Mouse (Mus musculus) forebrain, embryonic 13.5 days (tissue): ENCODE measurements around the gene Abhd16a. TPM values are rescaled to one million over a fixed set of nuclear protein-coding genes. Genes with fewer than 3 reads are reported as not detected.

ENCODE experiments used
- ATAC-seq: fragments of 200-750 bp; cut with Nextera tagmentation; 2 replicates; pipeline ENCODE4 v1.8.0; 2017
- H3K27ac ChIP-seq: fragments of 300-500 bp; sonication (generic); 2 replicates; pipeline ENCODE4 v1.5.1; 2015; ENCODE audit warnings: inconsistent platforms, mild to moderate bottlenecking, moderate library complexity
- H3K27me3 ChIP-seq: fragments of 300-500 bp; sonication (generic); 2 replicates; pipeline ENCODE4 v1.6.1; 2015; ENCODE audit warnings: mild to moderate bottlenecking, inconsistent platforms
- H3K36me3 ChIP-seq: fragments of 300-500 bp; sonication (generic); 2 replicates; pipeline ENCODE4 v1.6.1; 2015; ENCODE audit warnings: mild to moderate bottlenecking, inconsistent platforms; ENCODE audit not compliant: poor library complexity, severe bottlenecking
- H3K4me1 ChIP-seq: fragments of 300-500 bp; sonication (generic); 2 replicates; pipeline ENCODE4 v1.6.1; 2015; ENCODE audit warnings: inconsistent platforms
- H3K4me2 ChIP-seq: fragments of 300-500 bp; sonication (generic); 2 replicates; pipeline ENCODE4 v1.6.1; 2015; ENCODE audit warnings: inconsistent platforms, mild to moderate bottlenecking, moderate library complexity
- H3K4me3 ChIP-seq: fragments of 300-500 bp; sonication (generic); 2 replicates; pipeline ENCODE4 v1.5.1; 2015; ENCODE audit warnings: mild to moderate bottlenecking, inconsistent platforms
- H3K9ac ChIP-seq: fragments of 300-500 bp; sonication (generic); 2 replicates; pipeline ENCODE4 v1.6.1; 2015; ENCODE audit warnings: mild to moderate bottlenecking, inconsistent platforms
- H3K9me3 ChIP-seq: fragments of 300-500 bp; sonication (generic); replicated peaks from 2 replicates; pipeline ENCODE4 v1.6.1; 2016; ENCODE audit warnings: inconsistent platforms
- WGBS: fragments of 180-500 bp; shearing (Covaris S2); methylation state at CpG from one replicate; pipeline ENCODE4 v1.1.7; 2015; 5-methylcytosine and 5-hydroxymethylcytosine counted together
- polyA plus RNA-seq: library from polyadenylated mRNA; unstranded; fragments of >200 nt; fragmentation: Nextera tagmentation; extraction: Ambion mirVana; gene quantifications from 2 replicates; pipeline ENCODE4 v1.2.1, GENCODE M21; 2015

The Abhd16a gene
- polyA plus RNA-seq, 1 experiment from 2014 or later: 74.9 TPM

- ATAC-seq: no peak
- WGBS: 67% methylated on average over 3 of the region's 3 CpGs
Observed at GRCm38 (mm10) chr17:35147348-35147747, 58.3 kb downstream of the Abhd16a start.

GRCm38 (mm10) chr17:35147922-35148639 lies 59.0 kb downstream of the Abhd16a start:
- ATAC-seq: no peak
- Histone ChIP-seq H3K9ac (no peak overlapping the region), H3K4me1 (no peaks in the 10 kb centered on the region), H3K9me3 (no peaks in the 10 kb centered on the region), H3K36me3 (peaks cover 98% of the 10 kb centered on the region), H3K4me3 (no peak overlapping the region), H3K27me3 (no peaks in the 10 kb centered on the region), H3K4me2 (no peak overlapping the region), H3K27ac (no peak overlapping the region)
- WGBS: 75% methylated on average over 5 of the region's 5 CpGs

More at GRCm38 (mm10) chr17:35147348-35147747, 58.3 kb downstream of the Abhd16a start:
- no peaks in the 10 kb centered on the region for H3K9me3 ChIP-seq
- H3K4me2 ChIP-seq: no peak overlapping the region
- H3K9ac ChIP-seq: no peak overlapping the region
- H3K4me1 ChIP-seq: no peaks in the 10 kb centered on the region
- no peak overlapping the region; the same call in 1 of the 2 replicates for H3K27ac ChIP-seq
- H3K27me3 ChIP-seq: no peaks in the 10 kb centered on the region
- H3K36me3 ChIP-seq: peaks cover 98% of the 10 kb centered on the region
- H3K4me3 ChIP-seq: no peak overlapping the region

GRCm38 (mm10) chr17:35152121-35152520 lies 63.1 kb downstream of the Abhd16a start:
- no peak for ATAC-seq
- Histone ChIP-seq H3K27me3 (no peaks in the 10 kb centered on the region), H3K4me2 (no peak overlapping the region), H3K4me1 (no peaks in the 10 kb centered on the region), H3K9me3 (no peaks in the 10 kb centered on the region), H3K27ac (no peak overlapping the region), H3K36me3 (peaks cover 98% of the 10 kb centered on the region), H3K9ac (no peak overlapping the region), H3K4me3 (no peak overlapping the region)
- WGBS: 95% methylated on average over 4 of the region's 4 CpGs

Other genes starting within 250 kb of the Abhd16a start
- 50.1 and 57.9 TPM in 2 replicates for gene Skiv2l, start 239.1 kb upstream of the Abhd16a start, polyA plus RNA-seq
- 106 and 109 TPM in 2 replicates for gene Nelfe, start 238.9 kb upstream of the Abhd16a start, polyA plus RNA-seq
- 1.9 and 2.0 TPM in 2 replicates for gene Cfb, start 226.7 kb upstream of the Abhd16a start, polyA plus RNA-seq
- 7.8 and 9.7 TPM in 2 replicates for gene Zbtb12, start 209.8 kb upstream of the Abhd16a start, polyA plus RNA-seq
- gene Gm20547, start 207.2 kb upstream of the Abhd16a start, polyA plus RNA-seq: not detected in 2 replicates
- 0.74 and 1.4 TPM in 2 replicates for gene C2, start 191.0 kb upstream of the Abhd16a start, polyA plus RNA-seq
- 97.9 and 107 TPM in 2 replicates for gene Ehmt2, start 190.8 kb upstream of the Abhd16a start, polyA plus RNA-seq
- not detected in 2 replicates for gene Slc44a4, start 174.8 kb upstream of the Abhd16a start, polyA plus RNA-seq
- 18.0 and 18.7 TPM in 2 replicates for gene Neu1, start 158.0 kb upstream of the Abhd16a start, polyA plus RNA-seq
- 0.10 and 0.12 TPM in 2 replicates for gene Hspa1b, start 130.0 kb upstream of the Abhd16a start, polyA plus RNA-seq
- gene Gm20481, start 119.4 kb upstream of the Abhd16a start, polyA plus RNA-seq: not detected in 2 replicates
- gene Hspa1a, start 117.1 kb upstream of the Abhd16a start, polyA plus RNA-seq: 1.5 and 1.6 TPM in 2 replicates
- gene Hspa1l, start 116.6 kb upstream of the Abhd16a start, polyA plus RNA-seq: 1.00 and 1.3 TPM in 2 replicates
- gene Lsm2, start 107.4 kb upstream of the Abhd16a start, polyA plus RNA-seq: 203 and 213 TPM in 2 replicates
- 88.4 and 104 TPM in 2 replicates for gene Vars, start 88.3 kb upstream of the Abhd16a start, polyA plus RNA-seq
- 0.18 and 0.20 TPM in 2 replicates for gene Vwa7, start 72.7 kb upstream of the Abhd16a start, polyA plus RNA-seq
- 7.2 and 7.8 TPM in 2 replicates for gene Sapcd1, start 61.2 kb upstream of the Abhd16a start, polyA plus RNA-seq
- gene Msh5, start 42.5 kb upstream of the Abhd16a start, polyA plus RNA-seq: 4.5 and 5.9 TPM in 2 replicates
- gene Clic1, start 39.3 kb upstream of the Abhd16a start, polyA plus RNA-seq: 141 and 147 TPM in 2 replicates
- 543 and 566 TPM in 2 replicates for gene Ddah2, start 30.2 kb upstream of the Abhd16a start, polyA plus RNA-seq
- not detected in 2 replicates for gene Ly6g6c, start 23.9 kb upstream of the Abhd16a start, polyA plus RNA-seq
- 0.29 and 0.56 TPM in 2 replicates for gene Mpig6b, start 23.1 kb upstream of the Abhd16a start, polyA plus RNA-seq
- 1.7 and 2.3 TPM in 2 replicates for gene Ly6g6e, start 12.4 kb upstream of the Abhd16a start, polyA plus RNA-seq
- 0.58 and 0.81 TPM in 2 replicates for gene Ly6g6d, start 11.2 kb upstream of the Abhd16a start, polyA plus RNA-seq
- 0.25 TPM in 1 of 2 replicates, not detected in the other for gene Ly6g6f, start 3.7 kb upstream of the Abhd16a start, polyA plus RNA-seq
- not detected in 2 replicates for gene Ly6g5c, start 19.0 kb downstream of the Abhd16a start, polyA plus RNA-seq
- 1.2 and 1.3 TPM in 2 replicates for gene Ly6g5b, start 26.2 kb downstream of the Abhd16a start, polyA plus RNA-seq
- gene Gpank1, start 32.2 kb downstream of the Abhd16a start, polyA plus RNA-seq: 32.4 and 33.3 TPM in 2 replicates
- gene Csnk2b, start 32.8 kb downstream of the Abhd16a start, polyA plus RNA-seq: 339 and 356 TPM in 2 replicates
- gene D17H6S53E, start 37.1 kb downstream of the Abhd16a start, polyA plus RNA-seq: 8.3 and 8.6 TPM in 2 replicates
- 0.93 and 0.99 TPM in 2 replicates for gene Apom, start 42.8 kb downstream of the Abhd16a start, polyA plus RNA-seq
- gene Bag6, start 45.9 kb downstream of the Abhd16a start, polyA plus RNA-seq: 82.5 and 82.6 TPM in 2 replicates
- gene Prrc2a, start 75.6 kb downstream of the Abhd16a start, polyA plus RNA-seq: 213 TPM in 2 replicates
- 5.6 and 6.0 TPM in 2 replicates for gene Aif1, start 86.8 kb downstream of the Abhd16a start, polyA plus RNA-seq
- gene Lst1, start 99.2 kb downstream of the Abhd16a start, polyA plus RNA-seq: 3.5 and 4.2 TPM in 2 replicates
- 0.20 TPM in 1 of 2 replicates, not detected in the other for gene Ltb, start 105.2 kb downstream of the Abhd16a start, polyA plus RNA-seq
- gene Tnf, start 112.7 kb downstream of the Abhd16a start, polyA plus RNA-seq: not detected in 2 replicates
- 0.16 TPM in 1 of 2 replicates, not detected in the other for gene Lta, start 116.1 kb downstream of the Abhd16a start, polyA plus RNA-seq
- gene Gm16181, start 131.6 kb downstream of the Abhd16a start, polyA plus RNA-seq: 0.37 and 0.59 TPM in 2 replicates
- 20.8 and 24.3 TPM in 2 replicates for gene Atp6v1g2, start 144.4 kb downstream of the Abhd16a start, polyA plus RNA-seq
- 10.5 and 11.2 TPM in 2 replicates for gene Nfkbil1, start 146.5 kb downstream of the Abhd16a start, polyA plus RNA-seq
- gene Ddx39b, start 152.5 kb downstream of the Abhd16a start, polyA plus RNA-seq: 592 and 632 TPM in 2 replicates
- 37.7 and 45.8 TPM in 2 replicates for gene H2-D1, start 173.5 kb downstream of the Abhd16a start, polyA plus RNA-seq
- gene H2-Q1, start 231.1 kb downstream of the Abhd16a start, polyA plus RNA-seq: not detected in 2 replicates